ENCODE assay signal across 8 mouse cellular contexts in the genomic region with DNA sequence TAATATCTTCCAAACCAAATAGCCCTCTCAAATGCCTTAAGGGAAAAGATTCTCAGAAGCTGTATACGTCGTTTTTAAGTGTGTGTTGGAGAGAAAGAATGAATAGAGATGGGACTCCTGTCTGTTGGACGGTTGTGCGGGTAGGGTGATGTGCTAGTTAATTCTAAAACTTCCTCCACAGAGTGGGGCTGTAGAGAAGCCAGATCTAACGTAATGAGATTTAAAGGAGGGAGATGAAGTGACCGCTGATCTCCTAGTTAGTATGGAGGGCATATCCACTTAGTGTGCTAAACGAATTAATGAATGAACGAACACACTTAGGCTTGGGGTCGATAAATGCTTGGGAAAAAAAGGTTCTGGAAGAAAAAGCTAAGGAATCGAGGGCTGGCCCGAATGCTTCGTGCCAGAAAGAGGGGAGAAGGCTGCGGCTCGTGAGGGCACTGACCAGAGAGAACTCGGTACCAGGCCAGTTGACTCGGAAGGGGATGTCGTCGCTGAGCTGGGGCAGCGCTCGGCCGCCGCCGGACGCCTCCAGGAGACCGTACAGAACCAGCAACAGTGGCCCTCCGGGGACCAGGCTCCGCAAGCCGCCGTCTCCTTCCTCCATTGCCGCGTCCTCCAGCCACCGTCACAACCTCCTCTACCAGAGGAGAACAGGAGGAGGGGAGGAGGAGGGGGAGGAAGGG. TPM values are rescaled to one million over a fixed set of nuclear protein-coding genes. Genes with fewer than 3 reads are reported as not detected.
DNase-seq lines count a peak whose midpoint lies in the region; ATAC-seq and TF ChIP-seq lines count a peak whose summit lies in the region.

No protein-coding gene starts in this region.

- H3K36me3 ChIP-seq in thymus, adult 2 months (ENCODE audit: control insufficient read depth, insufficient read depth, low read length), result peaks cover 26% of the 10 kb centered on the region
- H3K36me3 ChIP-seq in embryonic facial prominence, embryonic 10.5 days (replicated peaks), result peaks cover 58% of the 10 kb centered on the region
- H3K36me3 ChIP-seq in limb, embryonic 13.5 days, result peaks cover 38% of the 10 kb centered on the region
- H3K36me3 ChIP-seq in midbrain, embryonic 15.5 days (replicated peaks), result peaks cover 8% of the 10 kb centered on the region; the same call in 1 of the 2 replicates
- peaks cover 8% of the 10 kb centered on the region; the same call in 1 of the 2 replicates for H3K36me3 ChIP-seq in spleen, adult 2 months (ENCODE audit: control insufficient read depth, insufficient read depth, low read length)

- TF ChIP-seq POLR2A in thymus, adult 2 months (IDR thresholded peaks at IDR 0.05; ENCODE audit: control insufficient read depth, extremely low read depth, insufficient read depth, low read length, poor library complexity), result no peak
- TF ChIP-seq POLR2A in spleen, adult 2 months (IDR thresholded peaks at IDR 0.05; ENCODE audit: low read depth, low read length), result no peak

- H3K27ac ChIP-seq in thymus, adult 2 months (ENCODE audit: control insufficient read depth, insufficient read depth, low read length), result peak overlapping the region; percentile 45; the same call in 1 of the 2 replicates
- H3K27ac ChIP-seq in embryonic facial prominence, embryonic 10.5 days (replicated peaks), result peak overlapping the region; percentile 93
- H3K27ac ChIP-seq in limb, embryonic 13.5 days, result peak overlapping the region; percentile 77
- H3K27ac ChIP-seq in midbrain, embryonic 15.5 days, result peak overlapping the region; percentile 86
- H3K27ac ChIP-seq in spleen, adult 2 months (ENCODE audit: insufficient read depth, low read length), result peak overlapping the region; percentile 72

- TF ChIP-seq CTCF in thymus, adult 2 months (IDR thresholded peaks at IDR 0.05; ENCODE audit: borderline replicate concordance, control insufficient read depth, extremely low read depth, insufficient read depth, low read length, poor library complexity), result no peak
- no peak for TF ChIP-seq CTCF in spleen, adult 2 months (IDR thresholded peaks at IDR 0.05; ENCODE audit: extremely low read depth, insufficient read depth, insufficient read length, insufficient replicate concordance)

- ATAC-seq in limb, embryonic 13.5 days (ENCODE audit: low FRiP score, low read depth), result peak; percentile 88
- peak; percentile 92 for ATAC-seq in midbrain, embryonic 15.5 days (replicated peaks)

- peak overlapping the region; percentile 60 for H3K4me3 ChIP-seq in thymus, adult 2 months (ENCODE audit: control insufficient read depth, insufficient read depth, low read length)
- peak overlapping the region; percentile 88 for H3K4me3 ChIP-seq in embryonic facial prominence, embryonic 10.5 days
- peak overlapping the region; percentile 83 for H3K4me3 ChIP-seq in limb, embryonic 13.5 days
- peak overlapping the region; percentile 78 for H3K4me3 ChIP-seq in midbrain, embryonic 15.5 days
- peak overlapping the region; percentile 91 for H3K4me3 ChIP-seq in spleen, adult 2 months (ENCODE audit: extremely low read depth, insufficient read depth, insufficient read length)

- H3K4me1 ChIP-seq in thymus, adult 2 months (replicated peaks; ENCODE audit: control insufficient read depth, insufficient read depth, low read length), result no peaks in the 10 kb centered on the region; the same call in 1 of the 2 replicates
- peaks cover 13% of the 10 kb centered on the region for H3K4me1 ChIP-seq in embryonic facial prominence, embryonic 10.5 days
- peaks cover 15% of the 10 kb centered on the region for H3K4me1 ChIP-seq in limb, embryonic 13.5 days
- peaks cover 18% of the 10 kb centered on the region for H3K4me1 ChIP-seq in midbrain, embryonic 15.5 days
- peaks cover 2% of the 10 kb centered on the region; the same call in 1 of the 2 replicates for H3K4me1 ChIP-seq in spleen, adult 2 months (ENCODE audit: control insufficient read depth, insufficient read depth, insufficient read length)

- H3K27me3 ChIP-seq in thymus, adult 2 months (ENCODE audit: control insufficient read depth, insufficient read depth, low read length), result no peaks in the 10 kb centered on the region
- H3K27me3 ChIP-seq in embryonic facial prominence, embryonic 10.5 days (replicated peaks; ENCODE audit: low read depth, poor library complexity, severe bottlenecking), result no peaks in the 10 kb centered on the region
- H3K27me3 ChIP-seq in limb, embryonic 13.5 days, result no peaks in the 10 kb centered on the region
- no peaks in the 10 kb centered on the region for H3K27me3 ChIP-seq in midbrain, embryonic 15.5 days (replicated peaks)
- H3K27me3 ChIP-seq in spleen, adult 2 months (ENCODE audit: control insufficient read depth, insufficient read depth, low read length), result no peaks in the 10 kb centered on the region

- peak; percentile 49 for DNase-seq in thymus, adult 2 months
- no peak for DNase-seq in thymus, postnatal 0 days (ENCODE audit: low spot score)
- peak; percentile 70 for DNase-seq in embryonic facial prominence, embryonic 10.5 days (ENCODE audit: low spot score)
- DNase-seq in heart, adult 11 months, result peak; percentile 95
- peak; percentile 63 for DNase-seq in kidney, adult 18-20 months
- DNase-seq in spleen, adult 2 months (ENCODE audit: low read depth in 1 of 2, low spot score in 2 of 2), result peak in 1 of 2 experiments; percentile 39

- peaks cover 16% of the 10 kb centered on the region; the same call in 1 of the 2 replicates for H3K9me3 ChIP-seq in embryonic facial prominence, embryonic 10.5 days
- H3K9me3 ChIP-seq in limb, embryonic 13.5 days, result peaks cover 12% of the 10 kb centered on the region
- H3K9me3 ChIP-seq in midbrain, embryonic 15.5 days, result peaks cover 3% of the 10 kb centered on the region; the same call in 1 of the 2 replicates

- 2% methylated on average over 27 of the region's 32 CpGs for WGBS in thymus, adult 2 months
- whole genome bisulfite sequencing in embryonic facial prominence, embryonic 10.5 days, result 1% methylated on average over 31 of the region's 32 CpGs
- under 1% methylated on average over 26 of the region's 32 CpGs for WGBS in limb, embryonic 13.5 days
- WGBS in midbrain, embryonic 15.5 days, result under 1% methylated on average over 24 of the region's 32 CpGs
- WGBS in spleen, adult 2 months, result under 1% methylated on average over 29 of the region's 32 CpGs

- peak overlapping the region; percentile 90 for H3K9ac ChIP-seq in limb, embryonic 13.5 days
- peak overlapping the region; percentile 76 for H3K9ac ChIP-seq in midbrain, embryonic 15.5 days

- peak overlapping the region; percentile 72 for H3K4me2 ChIP-seq in limb, embryonic 13.5 days (replicated peaks)
- peak overlapping the region; percentile 59 for H3K4me2 ChIP-seq in midbrain, embryonic 15.5 days

RNA-seq across cellular contexts. Expression of gene Erlec1, which starts 0.5 kb away (rescaled TPM):
- polyA plus RNA-seq in thymus, adult 2 months (2012; rRNA removed), result 17.2 and 19.8 TPM in 2 replicates
- polyA plus RNA-seq in thymus, postnatal 0 days (2015; fragmentation: Nextera tagmentation; extraction: Ambion mirVana), result 9.2 and 10.5 TPM in 2 replicates
- polyA plus RNA-seq in embryonic facial prominence, embryonic 10.5 days (2016; fragmentation: Nextera tagmentation; extraction: Ambion mirVana), result 7.3 TPM in 2 replicates
- 12.7 and 13.9 TPM in 2 replicates for polyA plus RNA-seq in limb, embryonic 13.5 days (2015; fragmentation: Nextera tagmentation; extraction: Ambion mirVana)
- 9.3 and 10.0 TPM in 2 replicates for polyA plus RNA-seq in midbrain, embryonic 15.5 days (2015; fragmentation: Nextera tagmentation; extraction: Ambion mirVana)
- 9.8 and 10.0 TPM in 2 replicates for polyA plus RNA-seq in spleen, adult 2 months (2012; rRNA removed)

RNA-seq across cellular contexts. Expression of gene Chac2, which starts 32.5 kb away (rescaled TPM):
- polyA plus RNA-seq in thymus, adult 2 months (2012; rRNA removed), result 2.3 and 3.2 TPM in 2 replicates
- polyA plus RNA-seq in thymus, postnatal 0 days (2015; fragmentation: Nextera tagmentation; extraction: Ambion mirVana), result 12.5 and 13.3 TPM in 2 replicates
- polyA plus RNA-seq in embryonic facial prominence, embryonic 10.5 days (2016; fragmentation: Nextera tagmentation; extraction: Ambion mirVana), result 10.1 and 11.7 TPM in 2 replicates
- polyA plus RNA-seq in limb, embryonic 13.5 days (2015; fragmentation: Nextera tagmentation; extraction: Ambion mirVana), result 11.5 and 12.0 TPM in 2 replicates
- polyA plus RNA-seq in midbrain, embryonic 15.5 days (2015; fragmentation: Nextera tagmentation; extraction: Ambion mirVana), result 28.6 and 31.1 TPM in 2 replicates
- polyA plus RNA-seq in spleen, adult 2 months (2012; rRNA removed), result 2.6 and 2.7 TPM in 2 replicates
